Mouse (Mus musculus) small intestine, adult 2 months (tissue): Measurements from ENCODE around the gene Foxp1.

ENCODE experiments used
- CTCF ChIP-seq: fragments of 200-500 bp; IDR thresholded peaks from 2 replicates; pipeline ENCODE4 v1.5.1; 2012; ENCODE audit warnings: low read depth, mild to moderate bottlenecking, control low read depth, inconsistent platforms, low read length, moderate library complexity, mixed read lengths; ENCODE audit not compliant: insufficient replicate concordance, insufficient read length; ENCODE audit errors: extremely low read depth
- POLR2A ChIP-seq: fragments of 200-500 bp; IDR thresholded peaks from 2 replicates; pipeline ENCODE4 v1.6.1; 2012; ENCODE audit warnings: low read depth, mild to moderate bottlenecking, control low read depth, inconsistent platforms, low read length, moderate library complexity

- TF ChIP-seq CTCF (no peak), POLR2A (peak; percentile 13; the same call in 1 of the 2 replicates)
Measured at GRCm38 (mm10) chr6:99096105-99096775, 426.3 kb downstream of the Foxp1 start.
